Mouse (Mus musculus) embryonic facial prominence, embryonic 12.5 days (tissue): Measurements from ENCODE around the gene Gps2. TPM values are rescaled to one million over a fixed set of nuclear protein-coding genes. Genes with fewer than 3 reads are reported as not detected.

Source experiments
- ATAC-seq: fragments of 200-750 bp; cut with Nextera tagmentation; 2 replicates; pipeline ENCODE4 v1.8.0; 2017; ENCODE audit not compliant: insufficient number of reproducible peaks, insufficient read depth, low FRiP score, low TSS enrichment
- H3K27ac ChIP-seq: fragments of 300-500 bp; sonication (generic); 2 replicates; pipeline ENCODE4 v1.5.1; 2016; ENCODE audit warnings: mild to moderate bottlenecking
- H3K27me3 ChIP-seq: fragments of 300-500 bp; sonication (generic); 2 replicates; pipeline ENCODE4 v1.6.1; 2016; ENCODE audit warnings: mild to moderate bottlenecking, moderate library complexity
- H3K36me3 ChIP-seq: fragments of 300-500 bp; sonication (generic); 2 replicates; pipeline ENCODE4 v1.6.1; 2016; ENCODE audit warnings: mild to moderate bottlenecking
- H3K4me1 ChIP-seq: fragments of 300-500 bp; sonication (generic); 2 replicates; pipeline ENCODE4 v1.6.1; 2016
- H3K4me2 ChIP-seq: fragments of 300-500 bp; sonication (generic); replicated peaks from 2 replicates; pipeline ENCODE4 v1.6.1; 2016; ENCODE audit warnings: mild to moderate bottlenecking, moderate library complexity
- H3K4me3 ChIP-seq: fragments of 300-500 bp; sonication (generic); 2 replicates; pipeline ENCODE4 v1.5.1; 2016; ENCODE audit warnings: mild to moderate bottlenecking
- H3K9ac ChIP-seq: fragments of 300-500 bp; sonication (generic); 2 replicates; pipeline ENCODE4 v1.6.1; 2016; ENCODE audit warnings: mild to moderate bottlenecking, moderate library complexity
- H3K9me3 ChIP-seq: fragments of 300-500 bp; sonication (generic); 2 replicates; pipeline ENCODE4 v1.6.1; 2016; ENCODE audit warnings: mild to moderate bottlenecking, moderate library complexity
- WGBS: fragments of 180-500 bp; shearing (Covaris S2); methylation state at CpG from one replicate; pipeline ENCODE4 v1.1.7; 2016; 5-methylcytosine and 5-hydroxymethylcytosine counted together
- polyA plus RNA-seq: library from polyadenylated mRNA; unstranded; fragments of >200 nt; fragmentation: Nextera tagmentation; extraction: Ambion mirVana; gene quantifications from 2 replicates; pipeline ENCODE4 v1.2.1, GENCODE M21; 2016

Gene Gps2
- polyA plus RNA-seq: 84.8 and 92.0 TPM in 2 replicates

DNA sequence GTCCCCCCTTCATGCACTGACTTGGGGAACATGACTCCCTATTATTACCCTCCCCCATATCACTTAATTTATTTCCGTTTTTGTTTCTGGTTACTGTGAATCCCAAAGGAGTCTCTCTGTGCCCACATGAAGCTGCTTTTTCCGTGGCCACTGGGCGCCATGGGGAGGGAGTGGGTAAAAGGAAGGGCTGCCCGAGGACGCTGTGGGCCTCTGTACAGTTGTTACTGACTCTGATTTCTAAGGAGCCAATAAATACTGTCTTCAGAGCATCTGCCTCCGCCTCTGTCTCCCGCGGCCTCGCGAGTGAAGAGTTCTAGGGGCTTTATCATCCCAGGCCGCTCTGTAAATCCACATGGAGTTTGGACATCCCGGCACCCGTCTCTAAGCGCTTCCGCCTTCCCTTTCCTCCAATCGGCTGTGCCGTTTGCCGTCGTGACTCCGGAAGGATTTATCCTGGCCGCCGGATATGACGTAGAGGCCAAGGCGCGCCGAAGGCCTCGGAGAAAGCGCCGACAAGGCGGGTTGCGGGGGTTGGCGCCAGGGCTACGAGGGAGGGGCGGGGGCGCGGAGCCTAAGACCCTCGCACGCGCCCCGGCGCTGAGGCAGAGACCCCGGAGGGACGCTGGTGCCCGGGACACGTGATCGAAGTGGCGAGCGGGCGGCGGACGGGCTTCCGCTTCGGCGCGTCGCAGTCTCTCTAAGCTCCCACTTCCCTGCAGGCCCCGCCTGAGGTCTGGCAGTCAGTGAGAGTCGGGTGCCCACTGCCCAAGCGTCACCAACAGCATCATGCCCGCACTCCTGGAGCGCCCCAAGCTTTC lies at the start of gene Gps2:
Gene Gps2, plus strand, starts transcription at position 335 of the 818 bp plus-strand sequence.
- 1% methylated on average over 61 of the region's 61 CpGs for whole genome bisulfite sequencing
- H3K4me2 ChIP-seq: peak within 1 kb of the TSS; percentile 98
- peak within 1 kb of the TSS; percentile 85 for H3K9ac ChIP-seq
- peak; percentile 74; the same call in 1 of the 2 replicates for ATAC-seq
- peak within 1 kb of the TSS; percentile 91 for H3K27ac ChIP-seq
- H3K9me3 ChIP-seq: no peaks in the 10 kb centered on the region
- H3K4me3 ChIP-seq: peak within 1 kb of the TSS; percentile 91
- peaks cover 32% of the 10 kb centered on the region for H3K4me1 ChIP-seq
- no peaks in the 10 kb centered on the region for H3K27me3 ChIP-seq
- H3K36me3 ChIP-seq: peaks cover 87% of the 10 kb centered on the region

GRCm38 (mm10) chr11:69864138-69864860 lies 49.4 kb upstream of the Gps2 start:
- Histone ChIP-seq H3K4me2 (no peak overlapping the region), H3K4me1 (no peaks in the 10 kb centered on the region), H3K9me3 (no peaks in the 10 kb centered on the region), H3K36me3 (no peaks in the 10 kb centered on the region), H3K4me3 (no peak overlapping the region), H3K27ac (no peak overlapping the region), H3K9ac (no peak overlapping the region), H3K27me3 (peaks cover under 1% of the 10 kb centered on the region)
- no peak for ATAC-seq
- 58% methylated on average over 8 of the region's 8 CpGs for WGBS

GRCm38 (mm10) chr11:69865561-69865960 lies 48.1 kb upstream of the Gps2 start:
- Histone ChIP-seq H3K4me2 (no peak overlapping the region), H3K4me1 (no peaks in the 10 kb centered on the region), H3K36me3 (no peaks in the 10 kb centered on the region), H3K27me3 (no peaks in the 10 kb centered on the region), H3K27ac (no peak overlapping the region), H3K4me3 (no peak overlapping the region), H3K9ac (no peak overlapping the region), H3K9me3 (no peaks in the 10 kb centered on the region)
- 84% methylated on average over 9 of the region's 9 CpGs for WGBS
- no peak for ATAC-seq

DNA sequence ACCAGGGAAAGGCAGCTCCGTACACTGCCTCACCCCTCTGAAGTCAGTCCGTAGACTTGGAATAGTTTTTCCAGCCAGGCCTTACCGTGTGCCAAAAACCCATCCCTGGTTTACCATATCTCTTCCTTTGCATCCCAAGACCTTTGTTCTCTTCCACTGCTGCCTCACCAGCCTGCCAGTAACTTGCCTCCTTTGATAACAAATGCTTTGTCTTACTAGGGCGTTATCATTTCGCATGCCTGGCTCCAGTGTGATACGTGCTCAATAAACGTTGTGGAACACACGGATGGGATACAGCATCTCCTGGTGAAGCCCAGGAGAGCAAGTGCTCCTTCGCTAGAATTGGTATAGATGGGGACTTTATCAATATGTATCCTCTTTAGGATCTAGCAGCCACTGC lies 46.4 kb upstream of the Gps2 start:
- no peaks in the 10 kb centered on the region for H3K4me1 ChIP-seq
- 76% methylated on average over 9 of the region's 9 CpGs for WGBS
- no peaks in the 10 kb centered on the region for H3K27me3 ChIP-seq
- H3K27ac ChIP-seq: no peak overlapping the region
- no peak overlapping the region for H3K4me3 ChIP-seq
- no peak for ATAC-seq
- H3K9me3 ChIP-seq: no peaks in the 10 kb centered on the region
- H3K36me3 ChIP-seq: no peaks in the 10 kb centered on the region
- H3K9ac ChIP-seq: no peak overlapping the region
- no peak overlapping the region for H3K4me2 ChIP-seq

DNA sequence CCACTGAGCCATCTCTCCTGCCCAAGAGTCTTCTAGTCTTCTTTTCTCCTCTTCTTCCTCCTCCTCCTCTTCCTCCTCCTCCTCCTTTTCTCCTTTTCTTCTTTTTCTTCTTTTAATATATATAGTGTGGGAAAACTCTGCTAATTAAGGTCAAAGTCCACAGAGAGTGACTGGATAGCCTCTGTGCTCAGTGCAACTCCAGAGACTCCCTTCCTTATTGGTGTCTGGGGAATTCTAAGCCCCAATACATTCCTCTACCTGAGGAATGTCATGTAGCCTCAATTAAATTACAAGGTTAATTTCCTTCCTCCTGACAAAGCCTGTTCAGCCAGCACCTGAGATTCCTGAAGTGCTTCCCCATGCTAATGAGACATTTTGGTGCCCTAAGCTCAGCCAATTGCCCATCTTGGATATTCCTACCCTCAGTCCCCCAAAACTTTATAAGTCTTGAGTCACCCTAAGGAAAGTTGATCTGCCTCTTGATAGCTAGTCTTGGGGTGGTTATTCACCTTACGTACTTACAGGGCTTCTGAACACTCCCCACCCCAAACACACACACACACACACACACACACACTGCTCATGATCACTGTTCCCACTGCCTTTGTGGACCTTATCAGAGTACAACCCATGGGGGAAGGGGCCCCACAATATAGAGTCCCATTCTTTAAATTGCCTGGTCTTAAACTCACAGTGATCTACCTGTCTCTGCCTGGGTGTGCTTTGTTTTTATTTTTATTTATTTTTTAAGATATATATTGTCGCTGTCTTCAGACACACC lies 43.2 kb upstream of the Gps2 start:
- WGBS: 90% methylated on average over 2 of the region's 2 CpGs
- no peaks in the 10 kb centered on the region for H3K36me3 ChIP-seq
- no peak for ATAC-seq
- H3K9me3 ChIP-seq: no peaks in the 10 kb centered on the region
- H3K4me3 ChIP-seq: no peak overlapping the region
- H3K9ac ChIP-seq: no peak overlapping the region
- no peaks in the 10 kb centered on the region for H3K27me3 ChIP-seq
- no peaks in the 10 kb centered on the region; the same call in 1 of the 2 replicates for H3K4me1 ChIP-seq
- H3K4me2 ChIP-seq: no peak overlapping the region
- H3K27ac ChIP-seq: no peak overlapping the region

DNA sequence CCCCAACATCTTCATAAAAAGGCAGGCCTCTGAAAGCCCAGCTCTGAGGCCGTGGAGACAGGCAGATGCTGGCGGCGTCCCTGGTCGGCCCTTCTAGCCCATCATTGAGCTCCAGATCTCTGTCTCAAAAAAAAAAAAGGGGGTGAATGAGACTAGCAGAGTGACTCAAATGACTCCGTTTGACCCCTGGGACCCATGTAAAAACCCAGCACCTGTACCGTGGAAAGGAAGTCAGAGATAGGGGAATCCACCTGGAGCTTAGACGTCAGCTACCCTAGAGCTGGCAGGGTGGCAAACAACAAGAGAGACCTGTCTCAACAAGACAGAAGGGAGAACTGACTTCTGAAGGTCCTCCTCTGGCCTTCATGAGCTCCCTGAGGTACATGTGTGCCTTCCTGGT lies 41.9 kb upstream of the Gps2 start:
- H3K9me3 ChIP-seq: no peaks in the 10 kb centered on the region
- H3K9ac ChIP-seq: no peak overlapping the region
- peaks cover 13% of the 10 kb centered on the region for H3K4me1 ChIP-seq
- H3K27ac ChIP-seq: no peak overlapping the region
- WGBS: 86% methylated on average over 7 of the region's 7 CpGs
- no peaks in the 10 kb centered on the region for H3K36me3 ChIP-seq
- no peak overlapping the region for H3K4me2 ChIP-seq
- no peak for ATAC-seq
- H3K4me3 ChIP-seq: no peak overlapping the region
- H3K27me3 ChIP-seq: no peaks in the 10 kb centered on the region

- Histone ChIP-seq H3K9me3 (no peaks in the 10 kb centered on the region), H3K36me3 (no peaks in the 10 kb centered on the region), H3K27ac (no peak overlapping the region), H3K9ac (no peak overlapping the region), H3K27me3 (no peaks in the 10 kb centered on the region), H3K4me3 (no peak overlapping the region), H3K4me2 (no peak overlapping the region), H3K4me1 (peaks cover 20% of the 10 kb centered on the region)
- WGBS: 89% methylated on average over 4 of the region's 4 CpGs
- ATAC-seq: no peak
Observed at GRCm38 (mm10) chr11:69872451-69872850, 41.2 kb upstream of the Gps2 start.

DNA sequence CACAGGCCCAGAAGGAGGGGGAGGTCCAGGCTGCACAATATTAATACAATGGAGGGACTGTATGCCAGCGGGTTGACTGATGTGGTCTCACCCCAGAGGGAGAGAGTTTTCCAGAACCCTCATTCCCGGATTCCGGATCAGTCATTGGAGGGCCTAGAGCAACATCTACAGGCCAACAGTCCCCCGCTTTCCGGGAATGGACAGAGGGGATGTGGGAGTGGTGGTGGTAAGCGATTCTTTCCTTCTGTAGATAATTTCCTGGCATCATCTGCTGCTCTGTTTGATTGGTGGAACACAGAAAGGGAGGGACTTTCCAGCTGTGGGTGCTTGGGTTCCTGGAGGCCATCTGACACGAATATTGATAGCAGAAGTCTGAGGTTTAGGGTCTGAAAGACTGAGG lies 37.5 kb upstream of the Gps2 start:
- Histone ChIP-seq H3K36me3 (no peaks in the 10 kb centered on the region), H3K9ac (no peak overlapping the region), H3K27me3 (no peaks in the 10 kb centered on the region), H3K9me3 (no peaks in the 10 kb centered on the region), H3K4me2 (no peak overlapping the region; the same call in 1 of the 2 replicates), H3K4me1 (peaks cover 34% of the 10 kb centered on the region), H3K4me3 (no peak overlapping the region), H3K27ac (peak overlapping the region; percentile 70)
- WGBS: 44% methylated on average over 7 of the region's 7 CpGs
- no peak for ATAC-seq

- H3K9me3 ChIP-seq: no peaks in the 10 kb centered on the region
- 0 out of 2 replicates have a peak overlapping the region, but pooled peaks have one; percentile 10 for H3K4me3 ChIP-seq
- no peaks in the 10 kb centered on the region for H3K27me3 ChIP-seq
- WGBS: 3% methylated on average over 12 of the region's 12 CpGs
- peak overlapping the region; percentile 70 for H3K27ac ChIP-seq
- ATAC-seq: no peak
- no peak overlapping the region for H3K9ac ChIP-seq
- H3K4me1 ChIP-seq: peaks cover 34% of the 10 kb centered on the region
- H3K4me2 ChIP-seq: peak overlapping the region; percentile 35
- no peaks in the 10 kb centered on the region for H3K36me3 ChIP-seq
Observed at GRCm38 (mm10) chr11:69876867-69877266, 36.8 kb upstream of the Gps2 start.

DNA sequence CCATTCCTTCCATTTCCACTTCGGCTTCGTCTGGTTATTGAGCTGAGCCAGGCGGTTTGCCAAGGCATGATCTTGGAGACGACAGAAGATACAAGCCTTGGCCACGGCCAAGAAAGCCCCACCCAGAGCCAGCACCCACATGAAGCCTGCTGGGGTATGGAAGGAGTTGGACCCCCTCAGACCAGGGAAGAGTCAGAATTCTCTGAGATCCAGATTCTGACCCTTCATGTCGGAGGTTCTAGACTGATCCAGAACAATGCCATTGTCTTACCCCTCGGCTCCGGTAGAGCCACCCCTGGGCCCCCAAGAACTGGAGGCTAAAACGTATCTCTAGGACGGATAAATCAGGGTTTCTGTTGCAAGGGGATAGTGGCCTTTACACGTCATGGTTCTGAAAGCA lies 35.8 kb upstream of the Gps2 start, which contains the start of gene Tmem95:
Gene Tmem95, minus strand, starts transcription at position 141 of the 400 bp plus-strand sequence.
- Histone ChIP-seq H3K9ac (no peak within 1 kb of the TSS), H3K4me2 (peak within 1 kb of the TSS; percentile 35), H3K27me3 (no peaks in the 10 kb centered on the region), H3K4me3 (0 out of 2 replicates have a peak within 1 kb of the TSS, but pooled peaks have one; percentile 10), H3K4me1 (peaks cover 34% of the 10 kb centered on the region), H3K36me3 (no peaks in the 10 kb centered on the region), H3K27ac (peak within 1 kb of the TSS; percentile 70), H3K9me3 (no peaks in the 10 kb centered on the region)
- 89% methylated on average over 11 of the region's 11 CpGs for WGBS
- no peak for ATAC-seq

DNA sequence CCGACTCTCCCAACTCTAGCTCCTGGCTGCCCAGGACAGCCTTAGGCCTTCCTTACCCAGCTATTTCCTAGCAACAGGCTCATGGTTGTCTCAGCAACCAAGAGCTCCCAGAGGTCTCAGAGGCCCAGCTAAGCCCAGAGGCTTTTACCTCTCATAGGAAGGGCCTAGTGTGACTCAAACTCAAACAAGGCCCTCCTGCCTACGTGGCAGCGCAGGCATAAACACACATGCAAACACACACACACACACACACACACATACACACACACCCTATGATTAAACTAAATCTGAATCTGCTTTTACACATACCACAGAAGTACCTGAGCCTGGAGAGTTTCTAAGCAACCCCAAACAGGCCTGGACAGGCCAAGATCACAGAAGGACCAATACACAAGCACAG lies 35.3 kb upstream of the Gps2 start:
- Histone ChIP-seq H3K27me3 (no peaks in the 10 kb centered on the region), H3K4me1 (peaks cover 34% of the 10 kb centered on the region), H3K9me3 (no peaks in the 10 kb centered on the region), H3K36me3 (no peaks in the 10 kb centered on the region), H3K27ac (no peak overlapping the region), H3K9ac (no peak overlapping the region), H3K4me3 (no peak overlapping the region), H3K4me2 (no peak overlapping the region)
- WGBS: 86% methylated on average over 3 of the region's 3 CpGs
- no peak for ATAC-seq
